Mouse (Mus musculus) cerebellum, adult (tissue): ENCODE measurements at regions not wholly inside any gene's neighbourhood (a gene's known extent, or its start where the extent isn't known, plus 50 kb on each side); places are given as distances from the start of the nearest gene placed in this dataset.

ENCODE experiments used
- ATAC-seq: cut with Nextera tagmentation; 2 replicates; pipeline ENCODE4 v1.9.2; 2017; ENCODE audit warnings: mild to moderate bottlenecking, moderate library complexity, mixed read lengths; ENCODE audit not compliant: insufficient number of reproducible peaks, low FRiP score, low TSS enrichment

- no peak for ATAC-seq
Measured at GRCm38 (mm10) chr3:52528521-52528920, 260.4 kb downstream of the Foxo1 start.

- no peak for ATAC-seq
Measured at GRCm38 (mm10) chr3:52527781-52528180, 259.6 kb downstream of the Foxo1 start.

- ATAC-seq: no peak
Measured at GRCm38 (mm10) chr3:52527010-52527754, 259.0 kb downstream of the Foxo1 start.

GRCm38 (mm10) chr3:52522886-52523285 is 254.8 kb downstream of the Foxo1 start:
- no peak for ATAC-seq

GRCm38 (mm10) chr3:52520609-52520947 is 252.4 kb downstream of the Foxo1 start:
- no peak for ATAC-seq

GRCm38 (mm10) chr3:52519910-52520608 is 251.9 kb downstream of the Foxo1 start:
- ATAC-seq: no peak

- ATAC-seq: no peak
Measured at GRCm38 (mm10) chr3:52517808-52518207, 249.7 kb downstream of the Foxo1 start.

- ATAC-seq: no peak
Measured at GRCm38 (mm10) chr3:52516691-52517090, 248.6 kb downstream of the Foxo1 start.

- no peak for ATAC-seq
Measured at GRCm38 (mm10) chr3:52512761-52513160, 244.6 kb downstream of the Foxo1 start.

- no peak for ATAC-seq
Measured at GRCm38 (mm10) chr3:52511549-52511948, 243.4 kb downstream of the Foxo1 start.

- ATAC-seq: no peak
Measured at GRCm38 (mm10) chr3:52510831-52511230, 242.7 kb downstream of the Foxo1 start.

GRCm38 (mm10) chr3:52510088-52510765 is 242.1 kb downstream of the Foxo1 start:
- peak; percentile 85 for ATAC-seq

GRCm38 (mm10) chr3:52503925-52504324 is 235.8 kb downstream of the Foxo1 start:
- ATAC-seq: no peak

GRCm38 (mm10) chr3:52502223-52502622 is 234.1 kb downstream of the Foxo1 start:
- no peak for ATAC-seq

- ATAC-seq: no peak
Measured at GRCm38 (mm10) chr3:52501614-52502013, 233.5 kb downstream of the Foxo1 start.

GRCm38 (mm10) chr3:52500026-52500425 is 231.9 kb downstream of the Foxo1 start:
- 0 out of 2 replicates have a peak, but pooled peaks have one; percentile 31 for ATAC-seq

- ATAC-seq: no peak
Measured at GRCm38 (mm10) chr3:52499581-52499980, 231.4 kb downstream of the Foxo1 start.

GRCm38 (mm10) chr3:52498506-52499228 is 230.5 kb downstream of the Foxo1 start:
- no peak for ATAC-seq

GRCm38 (mm10) chr3:52496965-52497364 is 228.8 kb downstream of the Foxo1 start:
- ATAC-seq: no peak

GRCm38 (mm10) chr3:52495401-52495800 is 227.3 kb downstream of the Foxo1 start:
- ATAC-seq: no peak

- ATAC-seq: no peak
Measured at GRCm38 (mm10) chr3:52494924-52495323, 226.8 kb downstream of the Foxo1 start.
